Mouse (Mus musculus) forebrain, embryonic 13.5 days (tissue): ENCODE data around the gene Ctsz. TPM values are rescaled to one million over a fixed set of nuclear protein-coding genes. Genes with fewer than 3 reads are reported as not detected.

Experiments used
- ATAC-seq: fragments of 200-750 bp; cut with Nextera tagmentation; 2 replicates; pipeline ENCODE4 v1.8.0; 2017
- H3K27ac ChIP-seq: fragments of 300-500 bp; sonication (generic); 2 replicates; pipeline ENCODE4 v1.5.1; 2015; ENCODE audit warnings: inconsistent platforms, mild to moderate bottlenecking, moderate library complexity
- H3K27me3 ChIP-seq: fragments of 300-500 bp; sonication (generic); 2 replicates; pipeline ENCODE4 v1.6.1; 2015; ENCODE audit warnings: mild to moderate bottlenecking, inconsistent platforms
- H3K36me3 ChIP-seq: fragments of 300-500 bp; sonication (generic); 2 replicates; pipeline ENCODE4 v1.6.1; 2015; ENCODE audit warnings: mild to moderate bottlenecking, inconsistent platforms; ENCODE audit not compliant: poor library complexity, severe bottlenecking
- H3K4me1 ChIP-seq: fragments of 300-500 bp; sonication (generic); 2 replicates; pipeline ENCODE4 v1.6.1; 2015; ENCODE audit warnings: inconsistent platforms
- H3K4me2 ChIP-seq: fragments of 300-500 bp; sonication (generic); 2 replicates; pipeline ENCODE4 v1.6.1; 2015; ENCODE audit warnings: inconsistent platforms, mild to moderate bottlenecking, moderate library complexity
- H3K4me3 ChIP-seq: fragments of 300-500 bp; sonication (generic); 2 replicates; pipeline ENCODE4 v1.5.1; 2015; ENCODE audit warnings: mild to moderate bottlenecking, inconsistent platforms
- H3K9ac ChIP-seq: fragments of 300-500 bp; sonication (generic); 2 replicates; pipeline ENCODE4 v1.6.1; 2015; ENCODE audit warnings: mild to moderate bottlenecking, inconsistent platforms
- H3K9me3 ChIP-seq: fragments of 300-500 bp; sonication (generic); replicated peaks from 2 replicates; pipeline ENCODE4 v1.6.1; 2016; ENCODE audit warnings: inconsistent platforms
- WGBS: fragments of 180-500 bp; shearing (Covaris S2); methylation state at CpG from one replicate; pipeline ENCODE4 v1.1.7; 2015; 5-methylcytosine and 5-hydroxymethylcytosine counted together
- polyA plus RNA-seq: library from polyadenylated mRNA; unstranded; fragments of >200 nt; fragmentation: Nextera tagmentation; extraction: Ambion mirVana; gene quantifications from 2 replicates; pipeline ENCODE4 v1.2.1, GENCODE M21; 2015

Gene Ctsz
- polyA plus RNA-seq, 1 experiment from 2014 or later, result 73.2 TPM

DNA sequence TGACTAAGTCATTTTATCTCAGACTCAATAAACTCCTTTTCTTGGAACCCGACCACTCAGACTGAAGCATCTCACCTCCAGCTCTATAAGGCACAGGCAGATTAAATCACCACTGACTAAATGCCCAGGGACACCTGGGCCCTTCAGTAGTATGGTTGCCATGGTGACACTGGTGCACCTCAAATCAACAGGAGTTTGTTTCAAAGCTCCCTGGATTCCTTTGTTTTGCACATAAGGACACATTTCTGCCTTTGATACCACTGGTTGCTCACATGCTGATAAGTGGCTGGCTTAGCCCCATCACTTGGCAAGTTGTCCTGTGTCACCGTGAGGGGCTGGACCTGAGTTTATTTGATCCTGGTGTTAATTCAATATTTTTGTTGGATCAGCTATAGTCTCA is 20.5 kb upstream of the Ctsz start:
- ATAC-seq, result no peak
- H3K27ac ChIP-seq, result no peak overlapping the region
- H3K9me3 ChIP-seq, result no peaks in the 10 kb centered on the region
- no peaks in the 10 kb centered on the region for H3K27me3 ChIP-seq
- H3K4me2 ChIP-seq, result no peak overlapping the region
- H3K4me3 ChIP-seq, result no peak overlapping the region
- H3K4me1 ChIP-seq, result peaks cover 13% of the 10 kb centered on the region
- WGBS, result 56% methylated on average over 2 of the region's 2 CpGs
- peaks cover 26% of the 10 kb centered on the region for H3K36me3 ChIP-seq
- no peak overlapping the region for H3K9ac ChIP-seq

DNA sequence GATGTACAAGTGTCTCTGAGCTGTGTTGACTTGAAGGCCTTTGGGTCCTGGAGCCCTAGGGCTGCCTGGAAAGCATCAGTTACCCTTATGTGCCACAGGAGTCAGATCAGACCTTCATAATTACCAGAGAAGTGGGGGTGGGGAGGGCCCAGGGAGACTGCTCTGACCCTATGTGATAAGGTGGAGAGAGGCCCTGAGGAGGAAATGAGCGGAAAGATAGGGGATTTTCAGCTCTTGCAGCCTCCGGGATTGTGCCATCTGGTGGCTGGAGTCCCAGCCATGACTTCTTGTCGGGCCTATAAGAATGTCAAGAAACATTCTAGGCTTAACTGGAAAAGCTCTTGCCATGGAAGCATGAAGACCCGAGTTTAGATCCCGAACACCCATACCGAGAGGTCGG is 14.8 kb upstream of the Ctsz start:
- Histone ChIP-seq H3K36me3 (no peaks in the 10 kb centered on the region), H3K4me2 (no peak overlapping the region), H3K9me3 (no peaks in the 10 kb centered on the region), H3K4me3 (no peak overlapping the region), H3K27ac (no peak overlapping the region), H3K27me3 (no peaks in the 10 kb centered on the region), H3K4me1 (no peaks in the 10 kb centered on the region), H3K9ac (no peak overlapping the region)
- WGBS, result 80% methylated on average over 7 of the region's 7 CpGs
- ATAC-seq, result no peak

DNA sequence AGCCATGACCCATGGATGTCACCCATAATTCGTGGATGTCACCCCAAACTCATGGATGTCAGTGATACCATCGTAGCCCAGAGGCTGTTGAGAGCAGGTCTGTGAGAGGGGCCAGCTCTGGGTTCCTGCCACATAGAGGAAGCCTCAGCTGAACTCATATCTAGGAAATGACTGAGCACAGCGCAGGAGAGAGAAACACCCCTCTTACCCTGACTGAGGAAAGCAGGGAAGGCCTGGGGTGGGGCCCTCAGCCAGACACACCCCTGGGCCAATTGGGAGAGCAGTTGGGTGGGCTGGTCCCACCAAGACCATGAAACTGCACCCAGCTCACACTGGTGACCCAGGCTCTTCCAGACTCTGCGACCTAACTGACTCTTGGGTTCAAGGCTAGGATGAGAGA is 11.5 kb upstream of the Ctsz start, which contains the start of gene Tubb1:
TSS of gene Tubb1 (plus strand) at position 343 of the 400 bp plus-strand sequence.
- Histone ChIP-seq H3K9me3 (no peaks in the 10 kb centered on the region), H3K4me3 (no peak within 1 kb of the TSS), H3K4me2 (no peak within 1 kb of the TSS), H3K9ac (no peak within 1 kb of the TSS), H3K36me3 (no peaks in the 10 kb centered on the region), H3K27me3 (no peaks in the 10 kb centered on the region), H3K4me1 (peaks cover 4% of the 10 kb centered on the region; the same call in 1 of the 2 replicates), H3K27ac (no peak within 1 kb of the TSS)
- WGBS, result 78% methylated on average over 4 of the region's 4 CpGs
- peak; percentile 4; the same call in 1 of the 2 replicates for ATAC-seq

DNA sequence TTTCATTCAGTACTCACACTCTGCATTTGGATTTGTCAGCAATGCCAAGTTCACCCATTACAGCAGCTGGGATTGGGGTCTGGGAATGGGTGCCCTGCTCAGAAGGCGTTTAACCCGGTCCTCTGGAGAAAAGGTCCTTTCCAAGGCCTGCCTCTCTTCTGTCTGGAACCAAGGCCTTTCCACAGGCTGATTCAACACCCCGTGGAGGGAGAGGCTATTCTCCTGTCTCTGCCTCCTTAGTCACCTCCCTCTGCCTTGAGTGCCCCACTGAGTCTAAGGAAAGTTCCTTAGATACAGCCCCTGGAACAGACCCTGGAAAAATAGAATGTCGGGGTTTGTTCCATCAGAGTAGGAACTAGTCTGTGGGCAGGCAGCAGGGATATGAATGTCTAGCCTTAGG is 9.6 kb upstream of the Ctsz start:
- 84% methylated on average over 4 of the region's 4 CpGs for WGBS
- no peak for ATAC-seq

GRCm38 (mm10) chr2:174446905-174447304 is 8.1 kb upstream of the Ctsz start:
- peaks cover 4% of the 10 kb centered on the region; the same call in 1 of the 2 replicates for H3K4me1 ChIP-seq
- no peak for ATAC-seq
- H3K4me3 ChIP-seq, result no peak overlapping the region
- H3K9ac ChIP-seq, result no peak overlapping the region
- no peaks in the 10 kb centered on the region for H3K9me3 ChIP-seq
- H3K27me3 ChIP-seq, result no peaks in the 10 kb centered on the region
- WGBS, result 60% methylated on average over 8 of the region's 8 CpGs
- no peak overlapping the region for H3K4me2 ChIP-seq
- H3K27ac ChIP-seq, result no peak overlapping the region
- H3K36me3 ChIP-seq, result no peaks in the 10 kb centered on the region

More for the DNA sequence above, 9.6 kb upstream of the Ctsz start:
- no peak overlapping the region for H3K27ac ChIP-seq
- no peaks in the 10 kb centered on the region for H3K27me3 ChIP-seq
- no peaks in the 10 kb centered on the region for H3K9me3 ChIP-seq
- no peaks in the 10 kb centered on the region for H3K36me3 ChIP-seq
- no peak overlapping the region for H3K4me2 ChIP-seq
- H3K9ac ChIP-seq, result no peak overlapping the region
- H3K4me1 ChIP-seq, result peaks cover 4% of the 10 kb centered on the region; the same call in 1 of the 2 replicates
- no peak overlapping the region for H3K4me3 ChIP-seq

GRCm38 (mm10) chr2:174446492-174446891 is 7.7 kb upstream of the Ctsz start:
- no peak for ATAC-seq
- 58% methylated on average over 7 of the region's 7 CpGs for WGBS
- Histone ChIP-seq H3K9ac (no peak overlapping the region), H3K4me2 (no peak overlapping the region), H3K27me3 (no peaks in the 10 kb centered on the region), H3K36me3 (no peaks in the 10 kb centered on the region), H3K9me3 (no peaks in the 10 kb centered on the region), H3K4me1 (peaks cover 4% of the 10 kb centered on the region; the same call in 1 of the 2 replicates), H3K4me3 (no peak overlapping the region), H3K27ac (no peak overlapping the region)

DNA sequence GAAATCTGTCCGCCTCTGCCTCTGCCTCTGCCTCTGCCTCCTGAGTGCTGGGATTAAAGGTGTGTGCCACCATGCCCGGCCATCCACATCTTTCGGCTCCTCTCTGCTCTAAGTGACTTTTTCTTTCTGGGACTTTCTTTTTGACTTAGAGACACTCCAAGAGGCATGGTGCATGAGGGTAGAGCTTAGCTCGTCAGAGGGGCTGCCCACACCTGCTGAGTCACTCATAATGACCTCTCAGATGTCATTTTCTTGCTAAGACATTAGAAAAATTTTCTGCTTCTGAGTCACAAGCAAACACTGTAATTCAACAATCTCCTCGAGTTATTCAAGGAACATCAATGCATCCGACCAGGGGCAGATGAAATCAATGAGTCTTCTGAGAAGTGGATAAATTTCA is 6.2 kb upstream of the Ctsz start:
- no peak overlapping the region for H3K27ac ChIP-seq
- no peak for ATAC-seq
- H3K4me3 ChIP-seq, result no peak overlapping the region
- H3K36me3 ChIP-seq, result no peaks in the 10 kb centered on the region
- H3K9ac ChIP-seq, result no peak overlapping the region
- H3K27me3 ChIP-seq, result no peaks in the 10 kb centered on the region
- no peak overlapping the region for H3K4me2 ChIP-seq
- no peaks in the 10 kb centered on the region for H3K9me3 ChIP-seq
- peaks cover 4% of the 10 kb centered on the region; the same call in 1 of the 2 replicates for H3K4me1 ChIP-seq
- WGBS, result 78% methylated on average over 6 of the region's 6 CpGs

DNA sequence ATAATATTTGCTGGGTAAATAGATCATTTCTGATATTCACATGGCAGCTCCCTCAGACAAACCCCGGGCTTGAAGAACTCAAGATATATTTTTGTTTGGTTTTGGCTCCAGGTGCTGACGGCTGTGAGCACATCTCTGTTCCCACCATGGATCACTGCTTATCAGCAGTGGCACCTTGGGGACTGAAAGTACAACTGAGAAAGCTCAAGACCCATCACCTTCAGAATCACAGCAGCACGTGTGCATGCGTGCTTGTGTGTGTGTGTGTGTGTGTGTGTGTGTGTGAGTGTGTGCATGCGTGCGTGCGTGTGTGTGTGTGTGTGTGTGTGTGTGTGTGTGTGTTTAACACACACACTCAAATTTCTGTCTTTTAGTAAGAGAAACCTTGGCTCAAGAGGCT is 5.5 kb upstream of the Ctsz start:
- WGBS, result 94% methylated on average over 7 of the region's 7 CpGs
- H3K27ac ChIP-seq, result no peak overlapping the region
- H3K4me2 ChIP-seq, result no peak overlapping the region
- no peaks in the 10 kb centered on the region for H3K36me3 ChIP-seq
- no peaks in the 10 kb centered on the region for H3K27me3 ChIP-seq
- H3K4me3 ChIP-seq, result no peak overlapping the region
- no peak overlapping the region for H3K9ac ChIP-seq
- no peak for ATAC-seq
- peaks cover 4% of the 10 kb centered on the region; the same call in 1 of the 2 replicates for H3K4me1 ChIP-seq
- no peaks in the 10 kb centered on the region for H3K9me3 ChIP-seq

DNA sequence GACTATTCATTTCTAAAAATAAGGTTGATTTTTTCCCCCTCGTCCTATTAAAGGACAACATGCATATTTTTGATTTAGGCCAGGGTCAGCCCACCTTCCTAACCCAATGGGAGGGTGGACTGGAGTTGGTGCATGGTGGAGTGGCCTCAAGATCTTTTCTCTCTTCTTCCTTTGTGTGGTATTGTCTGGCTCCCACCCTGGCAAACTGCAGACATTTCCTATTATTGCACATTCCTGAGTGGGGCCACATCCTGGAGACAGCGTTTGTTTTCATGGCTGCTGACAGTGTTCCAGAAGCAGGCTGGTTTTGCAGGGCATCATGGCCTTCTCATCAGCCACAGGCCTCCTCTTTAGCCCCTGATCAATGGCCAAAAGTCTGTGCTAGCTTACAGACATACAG is 4.2 kb upstream of the Ctsz start:
- H3K36me3 ChIP-seq, result no peaks in the 10 kb centered on the region
- no peak overlapping the region for H3K27ac ChIP-seq
- H3K4me2 ChIP-seq, result no peak overlapping the region
- no peaks in the 10 kb centered on the region for H3K27me3 ChIP-seq
- no peaks in the 10 kb centered on the region for H3K9me3 ChIP-seq
- H3K9ac ChIP-seq, result no peak overlapping the region
- 74% methylated on average over 2 of the region's 2 CpGs for WGBS
- no peak overlapping the region for H3K4me3 ChIP-seq
- H3K4me1 ChIP-seq, result peaks cover 10% of the 10 kb centered on the region
- ATAC-seq, result no peak

DNA sequence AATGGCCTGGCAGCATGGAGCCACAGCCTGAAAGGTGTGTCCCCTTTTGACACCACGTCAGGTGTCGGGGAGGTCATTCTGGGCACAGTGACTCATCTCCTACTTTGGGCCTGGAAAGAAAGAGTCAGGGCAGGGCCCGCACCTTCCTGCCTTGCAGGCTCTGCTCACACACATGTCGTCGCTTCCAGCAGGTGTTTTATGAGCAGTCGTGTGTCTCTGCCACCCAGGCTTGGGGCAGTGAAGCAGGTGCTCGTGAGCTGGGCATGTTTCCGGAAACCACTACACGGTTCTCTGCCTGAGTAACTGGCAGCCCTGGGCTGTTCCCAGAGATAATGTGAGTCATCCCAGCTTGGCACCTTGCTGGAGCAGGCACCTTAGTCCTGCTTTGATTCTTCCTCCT is 3.6 kb upstream of the Ctsz start:
- no peak for ATAC-seq
- H3K9me3 ChIP-seq, result no peaks in the 10 kb centered on the region
- H3K4me2 ChIP-seq, result no peak overlapping the region
- peaks cover 16% of the 10 kb centered on the region for H3K4me1 ChIP-seq
- H3K27me3 ChIP-seq, result no peaks in the 10 kb centered on the region
- no peak overlapping the region for H3K9ac ChIP-seq
- H3K4me3 ChIP-seq, result no peak overlapping the region
- 91% methylated on average over 9 of the region's 9 CpGs for WGBS
- no peak overlapping the region for H3K27ac ChIP-seq
- no peaks in the 10 kb centered on the region for H3K36me3 ChIP-seq

- no peak for ATAC-seq
- Histone ChIP-seq H3K36me3 (no peaks in the 10 kb centered on the region), H3K27me3 (no peaks in the 10 kb centered on the region), H3K4me2 (no peak overlapping the region), H3K27ac (no peak overlapping the region), H3K9me3 (no peaks in the 10 kb centered on the region), H3K4me3 (no peak overlapping the region), H3K4me1 (peaks cover 20% of the 10 kb centered on the region), H3K9ac (no peak overlapping the region)
- WGBS, result 81% methylated on average over 4 of the region's 4 CpGs
These were observed 3.1 kb upstream of the Ctsz start for GRCm38 (mm10) chr2:174441898-174442297.

GRCm38 (mm10) chr2:174439961-174440360 is 1.1 kb upstream of the Ctsz start:
- H3K4me3 ChIP-seq, result no peak overlapping the region
- H3K4me2 ChIP-seq, result no peak overlapping the region
- no peak for ATAC-seq
- peaks cover 20% of the 10 kb centered on the region for H3K4me1 ChIP-seq
- 75% methylated on average over 9 of the region's 9 CpGs for WGBS
- no peak overlapping the region for H3K9ac ChIP-seq
- peaks cover 6% of the 10 kb centered on the region; the same call in 1 of the 2 replicates for H3K36me3 ChIP-seq
- H3K9me3 ChIP-seq, result no peaks in the 10 kb centered on the region
- no peaks in the 10 kb centered on the region for H3K27me3 ChIP-seq
- H3K27ac ChIP-seq, result no peak overlapping the region

- H3K4me2 ChIP-seq, result peak overlapping the region; percentile 77; the same call in 1 of the 2 replicates
- H3K9ac ChIP-seq, result no peak overlapping the region; the same call in 1 of the 2 replicates
- no peak overlapping the region for H3K27ac ChIP-seq
- H3K27me3 ChIP-seq, result no peaks in the 10 kb centered on the region
- H3K9me3 ChIP-seq, result no peaks in the 10 kb centered on the region
- 53% methylated on average over 5 of the region's 5 CpGs for WGBS
- peaks cover 20% of the 10 kb centered on the region for H3K4me1 ChIP-seq
- no peak for ATAC-seq
- H3K4me3 ChIP-seq, result no peak overlapping the region
- peaks cover 11% of the 10 kb centered on the region; the same call in 1 of the 2 replicates for H3K36me3 ChIP-seq
These were observed 605 bp upstream of the Ctsz start for GRCm38 (mm10) chr2:174439450-174439838.
